Mouse (Mus musculus): Measurements from ENCODE around the gene Ssxb2.
"Not testable (repeated sequence)": the region's sequence is repeated elsewhere in the genome, so short reads cannot be mapped to it uniquely, and the experiment has no call there.

The Ssxb2 gene

GRCm38 (mm10) chrX:8461626-8462025 lies at the start of gene Ssxb2:
Ssxb2 (minus strand) TSS chrX:8461726.
- not testable (repeated sequence) for H3K27me3 ChIP-seq (ENCODE audit: control insufficient read depth, insufficient read depth, low read length, poor library complexity, severe bottlenecking); DNase-seq (ENCODE audit: low read depth, low spot score); H3K36me3 ChIP-seq (ENCODE audit: control insufficient read depth, insufficient read depth, low read length, poor library complexity, severe bottlenecking)

DNA sequence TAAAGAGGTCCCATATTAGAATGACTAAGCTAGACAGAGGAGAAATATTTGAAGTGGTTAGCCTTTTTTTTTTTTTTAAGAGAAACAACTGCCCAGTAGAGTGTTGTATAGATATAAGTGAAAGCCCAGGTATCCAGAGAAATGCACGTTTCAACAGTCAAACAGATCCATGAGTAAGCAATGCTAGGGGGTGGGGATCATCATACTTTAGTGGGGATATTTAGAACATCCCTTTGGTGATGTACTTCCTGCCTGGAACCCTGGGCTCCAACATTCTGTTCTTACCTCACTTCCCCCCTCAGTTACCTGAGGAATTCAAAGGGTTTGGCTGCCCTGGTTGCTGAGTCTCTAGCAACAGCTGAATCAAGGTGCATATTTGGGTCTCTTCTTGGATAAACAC lies 48.5 kb downstream of the Ssxb2 start, which contains the start of gene Ssxb1:
TSS of gene Ssxb1 (plus strand) at position 301 of the 400 bp plus-strand sequence.
- not testable (repeated sequence) for DNase-seq (ENCODE audit: low read depth, low spot score); H3K27me3 ChIP-seq (ENCODE audit: control insufficient read depth, insufficient read depth, low read length, poor library complexity, severe bottlenecking); H3K36me3 ChIP-seq (ENCODE audit: control insufficient read depth, insufficient read depth, low read length, poor library complexity, severe bottlenecking)

Data from splenic B cell, adult 2 months (primary cell).